Mouse (Mus musculus): ENCODE measurements around the gene Zfp961. TPM values are rescaled to one million over a fixed set of nuclear protein-coding genes. Genes with fewer than 3 reads are reported as not detected.

The Zfp961 gene
- total and polyA plus RNA-seq, 3 experiments: 5.9 to 21.4 (median 14.9) TPM

- no peak overlapping the region for H3K27ac ChIP-seq (ENCODE audit: insufficient read depth, low read depth)
- H3K27me3 ChIP-seq (replicated peaks): no peaks in the 10 kb centered on the region
- TF ChIP-seq MAZ (IDR thresholded peaks at IDR 0.05; ENCODE audit: low read depth, low read length) (no peak), MYC (IDR thresholded peaks at IDR 0.05; ENCODE audit: low read depth, low read length) (no peak), PAX5 (IDR thresholded peaks at IDR 0.05; ENCODE audit: low read length) (no peak), MXI1 (IDR thresholded peaks at IDR 0.05; ENCODE audit: low read depth, low read length) (no peak), POLR2AphosphoS2 (IDR thresholded peaks at IDR 0.05; ENCODE audit: low read depth, low read length) (no peak), ZNF384 (IDR thresholded peaks at IDR 0.05; ENCODE audit: low read depth, low read length) (no peak), NELFE (IDR thresholded peaks at IDR 0.05; ENCODE audit: low read depth, low read length) (no peak), SMC3 (IDR thresholded peaks at IDR 0.05; ENCODE audit: low read depth, low read length) (no peak), E2F4 (IDR thresholded peaks at IDR 0.05; ENCODE audit: insufficient replicate concordance, low read depth, low read length) (no peak)
- H3K9ac ChIP-seq (ENCODE audit: insufficient read depth, low read depth): no peak overlapping the region
- H3K9me3 ChIP-seq (replicated peaks; ENCODE audit: low read length): no peaks in the 10 kb centered on the region
- H3K79me2 ChIP-seq (replicated peaks; ENCODE audit: control insufficient read depth, extremely low read depth, insufficient read depth, poor library complexity, severe bottlenecking): peaks cover 13% of the 10 kb centered on the region
- peaks cover 24 to 45% of the 10 kb centered on the region in 2 experiments for H3K36me3 ChIP-seq (replicated peaks in 1 of 2; ENCODE audit: control insufficient read depth in 1 of 2, insufficient read depth in 1 of 2, low read length in 1 of 2)
- H3K4me1 ChIP-seq (ENCODE audit: control insufficient read depth in 1 of 2, insufficient read depth in 2 of 2): peaks cover 4 to 40% of the 10 kb centered on the region in 2 experiments; a peak in 3 of 4 replicates
- no peak overlapping the region for H3K4me3 ChIP-seq (replicated peaks in 1 of 3; ENCODE audit: low read depth in 2 of 3, low read length in 2 of 3, poor library complexity in 1 of 3)
- in situ Hi-C loops (cut with MboI; ENCODE audit: low pct_ligation_motif_present, low pct_unique_long_range_greater_than_20kb, low sequenced_read_pairs) (no loop called here), dilution Hi-C loops (cut with MboI; ENCODE audit: extremely low pct_ligation_motif_present, extremely low pct_unique_long_range_greater_than_20kb, low sequenced_read_pairs) (no loop called here)
- DNase-seq (ENCODE audit: extremely low read depth): no peak
- H3K4me2 ChIP-seq (ENCODE audit: insufficient read depth, low read depth, poor library complexity, severe bottlenecking): no peak overlapping the region
Measured at GRCm38 (mm10) chr8:71925791-71926190, 25.0 kb upstream of the Zfp961 start.

- Histone ChIP-seq H3K9me3 (replicated peaks; ENCODE audit: low read length) (no peaks in the 10 kb centered on the region), H3K27ac (ENCODE audit: insufficient read depth, low read depth) (no peak overlapping the region), H3K4me2 (ENCODE audit: insufficient read depth, low read depth, poor library complexity, severe bottlenecking) (no peak overlapping the region), H3K79me2 (replicated peaks; ENCODE audit: control insufficient read depth, extremely low read depth, insufficient read depth, poor library complexity, severe bottlenecking) (peaks cover 13% of the 10 kb centered on the region), H3K4me1 (ENCODE audit: control insufficient read depth in 1 of 2, insufficient read depth in 2 of 2) (peaks cover 4 to 40% of the 10 kb centered on the region in 2 experiments; a peak in 3 of 4 replicates), H3K36me3 (replicated peaks in 1 of 2; ENCODE audit: control insufficient read depth in 1 of 2, insufficient read depth in 1 of 2, low read length in 1 of 2) (peaks cover 30 to 51% of the 10 kb centered on the region in 2 experiments), H3K4me3 (replicated peaks in 1 of 3; ENCODE audit: low read depth in 2 of 3, low read length in 2 of 3, poor library complexity in 1 of 3) (no peak overlapping the region), H3K9ac (ENCODE audit: insufficient read depth, low read depth) (no peak overlapping the region), H3K27me3 (replicated peaks) (no peaks in the 10 kb centered on the region)
- dilution Hi-C loops (cut with MboI; ENCODE audit: extremely low pct_ligation_motif_present, extremely low pct_unique_long_range_greater_than_20kb, low sequenced_read_pairs) (no loop called here), in situ Hi-C loops (cut with MboI; ENCODE audit: low pct_ligation_motif_present, low pct_unique_long_range_greater_than_20kb, low sequenced_read_pairs) (no loop called here)
- no peak for TF ChIP-seq CTCF (conservative IDR thresholded peaks at IDR 0.05 in 1 of 2, IDR thresholded peaks at IDR 0.05 in 1 of 2; ENCODE audit: low read depth in 2 of 2, low read length in 2 of 2)
- no peak for TF ChIP-seq NRF1 (IDR thresholded peaks at IDR 0.05; ENCODE audit: low read depth, low read length)
- no peak for TF ChIP-seq USF1 (IDR thresholded peaks at IDR 0.05; ENCODE audit: low read depth, low read length)
- TF ChIP-seq JUN (IDR thresholded peaks at IDR 0.05; ENCODE audit: insufficient read depth, low read depth, low read length): no peak
- TF ChIP-seq POLR2AphosphoS2 (IDR thresholded peaks at IDR 0.05; ENCODE audit: low read depth, low read length): no peak
- no peak for TF ChIP-seq MAX (IDR thresholded peaks at IDR 0.05; ENCODE audit: low read length)
- no peak for TF ChIP-seq KAT2A (IDR thresholded peaks at IDR 0.05; ENCODE audit: insufficient replicate concordance, low read length)
- TF ChIP-seq ZNF384 (IDR thresholded peaks at IDR 0.05; ENCODE audit: low read depth, low read length): no peak
- no peak for TF ChIP-seq PAX5 (IDR thresholded peaks at IDR 0.05; ENCODE audit: low read length)
- no peak for TF ChIP-seq ZMIZ1 (IDR thresholded peaks at IDR 0.05; ENCODE audit: low read depth, low read length)
- TF ChIP-seq MEF2A (IDR thresholded peaks at IDR 0.05; ENCODE audit: borderline replicate concordance, low read depth, low read length): no peak
- no peak for TF ChIP-seq RCOR1 (conservative IDR thresholded peaks at IDR 0.05; ENCODE audit: low read depth, low read length)
- no peak for TF ChIP-seq SIN3A (IDR thresholded peaks at IDR 0.05; ENCODE audit: low read length)
- DNase-seq (ENCODE audit: extremely low read depth): no peak
Measured at GRCm38 (mm10) chr8:71926551-71926950, 24.3 kb upstream of the Zfp961 start.

Data from CH12.LX (cell line).